Mouse (Mus musculus): ENCODE data around the gene Dhx40.

The Dhx40 gene

GRCm38 (mm10) chr11:86807505-86807989, at the start of gene Dhx40:
Gene Dhx40 (minus strand): TSS chr11:86807746.
- peak; percentile 86 to 90 for DNase-seq

DNA sequence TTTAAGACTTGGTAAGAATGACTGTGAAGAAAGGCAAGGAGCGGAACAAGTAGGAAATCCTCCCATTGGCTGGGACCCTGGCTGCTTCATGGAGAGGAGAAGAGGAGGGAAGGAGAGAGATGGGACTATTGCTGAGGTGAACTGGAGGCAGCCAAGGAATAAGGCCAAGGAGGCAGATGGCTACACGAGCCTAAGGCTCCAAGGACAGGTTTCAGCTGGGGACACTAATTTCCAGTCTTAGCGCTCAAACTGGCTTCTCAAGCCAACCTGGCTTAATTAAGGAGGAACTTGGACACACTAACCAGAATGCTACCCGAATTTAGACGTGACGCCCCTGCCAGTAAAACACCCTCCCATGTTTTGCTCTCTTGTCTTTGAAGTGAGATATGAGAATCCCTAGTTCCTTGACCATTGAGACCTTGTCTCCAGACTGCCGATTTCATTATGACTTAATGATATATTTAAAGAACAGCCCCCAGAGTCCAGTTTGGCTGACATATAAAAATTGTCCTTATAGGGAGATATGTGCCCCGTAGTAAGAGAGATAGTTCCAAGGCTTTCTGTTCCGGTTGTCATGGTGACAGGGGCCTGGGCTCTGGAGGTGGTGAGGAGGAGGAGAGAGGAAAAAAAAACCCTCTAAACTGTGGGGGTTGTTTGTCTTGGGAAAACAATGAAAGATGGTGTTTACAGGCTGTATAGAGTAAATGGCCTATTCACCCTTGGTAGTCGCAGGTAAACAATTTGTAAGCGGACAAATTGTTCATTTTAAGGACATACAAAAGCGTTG, 48.3 kb upstream of the Dhx40 start:
- DNase-seq: no peak

DNA sequence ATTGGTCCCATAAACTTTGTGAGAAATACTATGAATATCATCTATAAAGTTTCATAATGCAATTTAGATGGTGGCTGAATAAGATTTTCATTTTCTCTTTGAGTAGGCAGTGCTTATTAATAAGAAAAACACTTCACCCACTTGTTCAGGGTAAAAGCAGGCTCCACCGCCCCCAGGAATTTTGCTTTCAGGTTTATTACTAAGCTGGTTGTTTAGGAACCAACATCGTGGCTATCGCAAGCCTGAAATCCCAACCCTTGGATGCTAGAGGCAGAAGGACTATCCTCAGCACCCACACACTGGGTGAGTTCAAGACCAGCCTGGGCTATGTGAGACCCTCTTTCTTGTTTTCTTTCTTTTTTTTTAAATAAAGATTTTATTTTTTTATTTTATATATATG, 45.5 kb upstream of the Dhx40 start:
- no peak for DNase-seq

- no peak for DNase-seq
Observed at GRCm38 (mm10) chr11:86852534-86853054, 45.0 kb upstream of the Dhx40 start.

GRCm38 (mm10) chr11:86851714-86852533, 44.4 kb upstream of the Dhx40 start:
- no peak for DNase-seq

DNA sequence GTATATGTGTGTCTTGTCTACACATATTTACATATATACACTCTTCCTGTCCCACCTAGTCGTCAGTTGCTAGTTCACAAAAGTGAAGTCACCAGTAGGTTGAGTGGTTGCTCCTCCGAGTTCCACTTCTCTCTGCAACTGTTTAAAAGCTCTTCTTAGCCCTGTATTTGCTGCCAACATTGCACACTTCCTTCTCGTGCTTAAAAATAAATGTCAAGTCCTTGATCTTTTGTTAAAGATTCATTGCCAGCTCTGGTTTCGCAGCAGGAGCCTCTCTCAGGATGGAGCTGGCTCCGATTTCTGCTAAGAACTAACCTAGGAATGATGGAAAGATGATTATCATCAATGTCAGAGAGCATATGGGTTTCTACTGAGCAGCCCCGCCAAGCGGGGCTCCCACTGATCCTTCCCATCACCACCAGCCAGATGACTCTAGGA, 43.7 kb upstream of the Dhx40 start:
- no peak for DNase-seq

- DNase-seq: peak in 1 of 2 experiments; percentile 37
Observed at GRCm38 (mm10) chr11:86843831-86844230, 36.3 kb upstream of the Dhx40 start.

DNA sequence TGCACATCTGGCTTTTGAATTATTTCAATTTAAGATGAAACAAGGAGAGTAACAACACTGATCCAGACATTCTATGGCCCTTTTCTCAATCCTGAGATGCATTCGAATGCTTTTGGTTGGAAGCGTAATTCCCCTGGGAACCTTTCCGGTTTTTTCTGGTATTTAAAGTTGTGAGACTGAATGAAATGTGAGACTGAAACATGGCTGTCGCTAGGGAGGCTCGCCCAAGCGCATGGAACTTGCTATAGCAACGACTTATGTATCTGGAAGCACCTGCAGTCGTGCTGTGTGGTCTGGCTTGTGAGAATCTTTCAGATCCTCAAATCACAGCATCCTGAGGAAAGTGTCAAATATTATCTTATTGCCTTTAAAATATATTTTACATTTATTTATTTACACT, 33.7 kb upstream of the Dhx40 start:
- DNase-seq: no peak

- no peak for DNase-seq
Observed at GRCm38 (mm10) chr11:86840511-86841154, 33.1 kb upstream of the Dhx40 start.

- no peak for DNase-seq
Observed at GRCm38 (mm10) chr11:86839716-86840447, 32.3 kb upstream of the Dhx40 start.

DNA sequence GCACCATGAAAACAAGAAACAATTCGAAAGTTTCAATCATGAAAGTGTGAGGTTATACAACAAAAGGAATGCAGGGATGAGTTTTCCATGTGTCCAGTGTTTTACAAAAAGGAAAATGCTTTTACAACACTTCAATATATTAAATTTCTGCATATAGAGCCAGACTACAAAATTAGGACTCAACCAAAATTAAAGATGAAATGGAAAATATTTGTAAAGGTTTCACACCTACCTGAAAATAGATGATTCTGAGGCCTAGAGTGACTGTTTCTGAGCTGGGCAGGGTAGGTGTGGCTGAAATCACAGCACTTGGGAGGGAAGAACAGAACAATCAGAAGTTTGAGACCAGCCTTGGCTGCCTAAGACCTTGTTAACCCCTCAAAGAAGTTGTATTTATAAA, 31.2 kb upstream of the Dhx40 start:
- DNase-seq: no peak

GRCm38 (mm10) chr11:86836366-86836765, 28.8 kb upstream of the Dhx40 start:
- DNase-seq: peak; percentile 77 to 84

DNA sequence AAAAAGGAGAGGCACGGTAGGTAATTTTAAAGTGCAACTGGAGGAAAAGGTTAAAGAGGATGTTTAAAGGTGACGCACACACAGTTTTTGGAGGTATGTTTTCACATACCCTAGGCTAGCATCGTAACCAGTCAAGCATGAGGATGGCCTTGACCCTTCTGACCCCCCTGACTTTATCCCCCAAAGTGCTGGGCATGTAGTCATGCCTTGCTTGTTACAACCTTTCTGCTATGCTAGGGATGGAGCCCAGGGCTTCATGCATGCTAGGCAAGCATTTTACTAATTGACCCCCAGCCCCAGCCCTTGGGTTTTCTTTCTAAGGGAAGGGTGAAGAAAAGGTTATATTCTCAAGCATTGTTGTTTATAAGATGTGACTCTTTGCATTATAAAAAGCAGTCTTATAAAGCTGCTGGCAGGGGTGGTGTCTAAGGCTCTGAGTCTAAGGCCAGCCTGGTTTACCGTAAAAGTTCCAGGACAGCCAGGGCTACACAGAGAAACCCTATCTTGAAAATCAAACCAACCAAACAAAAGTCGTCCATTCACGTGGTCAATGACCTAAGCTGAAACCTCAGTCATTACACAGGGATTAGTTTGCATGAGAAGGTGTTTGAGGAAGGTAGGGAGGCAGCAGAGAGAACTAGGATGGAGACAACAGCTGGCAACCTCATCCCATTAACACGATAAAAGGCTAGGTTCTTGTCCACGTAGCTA, 27.2 kb upstream of the Dhx40 start:
- no peak for DNase-seq

DNA sequence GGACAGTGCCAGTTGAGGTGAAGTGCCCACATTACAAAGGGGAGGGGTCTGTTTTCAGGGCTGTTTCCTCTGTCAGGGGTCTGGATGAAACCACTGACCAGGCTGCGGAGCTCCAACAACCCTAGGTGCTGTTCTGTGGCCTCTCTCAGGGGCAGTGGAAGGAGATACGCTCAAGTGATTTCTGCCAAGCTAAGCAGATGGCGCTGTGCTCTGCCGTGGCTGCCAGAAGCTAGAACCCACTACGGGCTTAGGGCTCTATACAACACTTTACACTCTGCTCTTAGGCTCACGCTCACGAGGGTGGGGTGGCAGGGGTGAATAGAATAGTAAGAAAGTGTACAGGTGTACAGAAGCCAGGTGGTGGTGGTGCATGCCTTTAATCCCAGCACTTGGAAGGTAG, 26.5 kb upstream of the Dhx40 start:
- DNase-seq: no peak

DNA sequence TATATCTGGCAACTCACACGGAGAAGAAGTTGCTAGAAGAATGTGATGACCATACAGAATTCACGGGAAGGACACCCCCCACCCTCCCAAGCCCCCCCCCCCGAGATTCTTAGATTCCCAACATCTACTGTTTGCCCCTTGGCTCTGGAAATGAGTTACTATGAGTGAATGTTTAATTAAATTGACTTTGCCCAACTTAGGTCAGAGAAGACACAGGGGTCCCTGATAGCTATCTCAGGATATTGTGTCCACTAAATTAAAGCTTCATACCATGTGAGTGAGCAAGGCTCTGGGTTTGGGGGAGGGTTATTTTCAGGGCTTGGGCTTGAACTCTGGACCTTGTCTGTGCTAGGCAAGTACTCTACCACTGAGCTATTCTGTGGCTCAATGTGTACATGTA, 25.6 kb upstream of the Dhx40 start:
- no peak for DNase-seq

DNA sequence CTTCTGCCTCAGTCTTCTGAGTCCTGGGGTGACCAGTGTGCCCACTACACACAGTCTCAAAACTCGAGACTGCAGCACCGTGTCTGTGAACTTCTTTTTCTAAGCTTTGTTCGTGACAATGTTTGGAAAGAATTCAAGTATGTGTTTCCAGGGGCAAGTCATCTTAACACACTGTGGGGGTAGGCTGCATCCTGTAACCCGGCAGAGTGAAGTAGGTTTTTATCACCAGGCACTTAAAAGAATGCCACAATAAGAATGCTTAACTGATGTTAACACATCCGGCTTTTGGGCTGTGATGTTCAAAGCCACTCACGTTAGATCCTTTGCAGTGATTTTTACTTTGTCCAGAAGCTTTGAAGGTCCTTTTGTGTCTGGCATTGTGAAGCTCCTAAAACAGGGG, 20.9 kb upstream of the Dhx40 start:
- no peak for DNase-seq

- DNase-seq: no peak
Observed at GRCm38 (mm10) chr11:86827476-86828245, 20.1 kb upstream of the Dhx40 start.

- DNase-seq: no peak
Observed at GRCm38 (mm10) chr11:86824433-86824832, 16.9 kb upstream of the Dhx40 start.

- no peak for DNase-seq
Observed at GRCm38 (mm10) chr11:86822531-86822930, 15.0 kb upstream of the Dhx40 start.

DNA sequence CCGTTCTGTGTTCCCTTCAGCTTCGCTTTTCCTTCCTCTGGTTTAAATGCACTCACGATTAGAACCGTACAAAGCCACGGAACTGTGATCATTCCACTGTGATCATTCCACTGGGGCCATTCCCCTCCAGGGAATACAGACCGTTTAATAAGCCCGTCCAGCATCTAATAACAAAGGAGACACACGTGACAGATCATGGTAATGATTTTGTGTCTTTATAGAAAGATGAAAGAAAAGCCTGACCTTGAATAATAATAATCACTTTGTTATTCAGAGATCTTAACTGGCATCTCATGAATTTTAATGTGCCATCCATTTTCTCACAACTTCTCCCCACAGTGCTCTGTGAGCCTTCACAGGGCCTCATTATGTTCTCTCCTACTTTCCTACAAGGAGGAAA, 12.0 kb upstream of the Dhx40 start:
- no peak for DNase-seq

GRCm38 (mm10) chr11:86818928-86819327, 11.4 kb upstream of the Dhx40 start:
- DNase-seq: no peak

Measured in thymus, postnatal 36 days (tissue).